Comparison of ENCODE assay signal across 10 mouse cellular contexts in genomic region chr7:24359269-24359668, GRCm38 (mm10). TPM values are rescaled to one million over a fixed set of nuclear protein-coding genes. Genes with fewer than 3 reads are reported as not detected.
A peak's percentile ranks its signal among the peaks of the same experiment; 100 is the strongest.
DNase-seq lines count a peak whose midpoint lies in the region; ATAC-seq lines count a peak whose summit lies in the region.
"Had no signal": no experiment of that assay in that cellular context is flagged by ENCODE, and none has a peak within 500 bp of the region (broad histone marks: within the 10 kb centered on the region; RNA-seq: fewer than 3 reads in every experiment).

No protein-coding gene starts in this region.

- intact Hi-C loops in heart, postnatal 25 days (cut with DNase I), result no loop called here

- no peak overlapping the region for H3K9ac ChIP-seq in hindbrain, embryonic 11.5 days (ENCODE audit: low read depth, low read length)
- H3K9ac ChIP-seq in hindbrain, embryonic 13.5 days, result no peak overlapping the region
- H3K9ac ChIP-seq: hindbrain, embryonic 15.5 days; limb, embryonic 12.5 days had no signal

- no peak overlapping the region for H3K4me2 ChIP-seq in hindbrain, embryonic 11.5 days (replicated peaks; ENCODE audit: low read depth, low read length)
- H3K4me2 ChIP-seq in hindbrain, embryonic 13.5 days, result no peak overlapping the region
- H3K4me2 ChIP-seq: hindbrain, embryonic 15.5 days; limb, embryonic 12.5 days had no signal

- 29% methylated on average over 9 of the region's 9 CpGs for WGBS in hindbrain, embryonic 11.5 days
- 26% methylated on average over 9 of the region's 9 CpGs for WGBS in hindbrain, embryonic 13.5 days

- no peaks in the 10 kb centered on the region for H3K27me3 ChIP-seq in hindbrain, embryonic 11.5 days (ENCODE audit: control insufficient read depth, insufficient read depth, low read length)
- peaks cover 9% of the 10 kb centered on the region; the same call in 1 of the 2 replicates for H3K27me3 ChIP-seq in hindbrain, embryonic 13.5 days
- H3K27me3 ChIP-seq: hindbrain, embryonic 15.5 days had no signal

- no peak overlapping the region for H3K4me3 ChIP-seq in hindbrain, embryonic 11.5 days (ENCODE audit: low read depth, low read length)
- no peak overlapping the region for H3K4me3 ChIP-seq in hindbrain, embryonic 13.5 days
- H3K4me3 ChIP-seq: hindbrain, embryonic 15.5 days; limb, embryonic 12.5 days had no signal

- peak; percentile 68 for DNase-seq in hindbrain, embryonic 11.5 days (ENCODE audit: low spot score)
- DNase-seq in thymus, postnatal 0 days (ENCODE audit: low spot score), result peak; percentile 38
- no peak for DNase-seq in thymus, postnatal 25 days
- DNase-seq in hindlimb bud, embryonic 11.5 days (ENCODE audit: extremely low spot score, low read depth, low spot score), result peak; percentile 47
- DNase-seq in spleen, postnatal 36 days (ENCODE audit: low spot score in 2 of 2), result no peak
- no peak for DNase-seq in heart, postnatal 25 days (ENCODE audit: low spot score)
- no peak for DNase-seq in layer of hippocampus, postnatal 36 days

- no peaks in the 10 kb centered on the region for H3K4me1 ChIP-seq in hindbrain, embryonic 11.5 days (replicated peaks; ENCODE audit: control insufficient read depth, insufficient read depth, low read length)
- no peaks in the 10 kb centered on the region for H3K4me1 ChIP-seq in hindbrain, embryonic 13.5 days (replicated peaks)
- H3K4me1 ChIP-seq: hindbrain, embryonic 15.5 days; limb, embryonic 12.5 days had no signal

- no peak for ATAC-seq in hindbrain, embryonic 11.5 days (ENCODE audit: low FRiP score)
- no peak for ATAC-seq in hindbrain, embryonic 13.5 days (ENCODE audit: low FRiP score)

- 0 out of 2 replicates have a peak, but pooled peaks cover 3% of the 10 kb centered on the region for H3K9me3 ChIP-seq in hindbrain, embryonic 11.5 days (ENCODE audit: control insufficient read depth, low read length)
- H3K9me3 ChIP-seq in hindbrain, embryonic 13.5 days, result 0 out of 2 replicates have a peak, but pooled peaks cover 4% of the 10 kb centered on the region
- H3K9me3 ChIP-seq: hindbrain, embryonic 15.5 days had no signal

- no peaks in the 10 kb centered on the region for H3K36me3 ChIP-seq in hindbrain, embryonic 11.5 days (ENCODE audit: control insufficient read depth, insufficient read depth, low read length)
- no peaks in the 10 kb centered on the region for H3K36me3 ChIP-seq in hindbrain, embryonic 13.5 days
- H3K36me3 ChIP-seq: hindbrain, embryonic 15.5 days; limb, embryonic 12.5 days had no signal

- H3K27ac ChIP-seq in hindbrain, embryonic 11.5 days (ENCODE audit: low read depth, low read length), result no peak overlapping the region
- H3K27ac ChIP-seq in hindbrain, embryonic 13.5 days, result no peak overlapping the region
- H3K27ac ChIP-seq: hindbrain, embryonic 15.5 days; limb, embryonic 12.5 days had no signal

RNA-seq across cellular contexts. Expression of gene Lypd5, which starts 10.3 kb away (rescaled TPM):
- polyA plus RNA-seq in hindbrain, embryonic 11.5 days (2014; fragmentation: Nextera tagmentation; extraction: Ambion mirVana), result not detected in 2 replicates
- polyA plus RNA-seq in hindbrain, embryonic 13.5 days (2015; fragmentation: Nextera tagmentation; extraction: Ambion mirVana), result not detected in 2 replicates
- 0.05 TPM in 1 of 2 replicates, not detected in the other for polyA plus RNA-seq in thymus, postnatal 0 days (2015; fragmentation: Nextera tagmentation; extraction: Ambion mirVana)
- not detected for total RNA-seq in heart, postnatal 25 days (2021)
- total RNA-seq in layer of hippocampus, postnatal 36 days (2021), result not detected
- polyA plus RNA-seq: hindbrain, embryonic 15.5 days; limb, embryonic 12.5 days had no signal

RNA-seq across cellular contexts. Expression of gene Kcnn4, which starts 10.8 kb away (rescaled TPM):
- polyA plus RNA-seq in hindbrain, embryonic 11.5 days (2014; fragmentation: Nextera tagmentation; extraction: Ambion mirVana), result 2.4 and 3.5 TPM in 2 replicates
- 1.2 and 1.5 TPM in 2 replicates for polyA plus RNA-seq in hindbrain, embryonic 13.5 days (2015; fragmentation: Nextera tagmentation; extraction: Ambion mirVana)
- 105 and 120 TPM in 2 replicates for polyA plus RNA-seq in thymus, postnatal 0 days (2015; fragmentation: Nextera tagmentation; extraction: Ambion mirVana)
- under 1 TPM; 0.70 to 0.81 TPM for total RNA-seq in heart, postnatal 25 days (2021)
- under 1 TPM; 0.17 to 0.48 TPM for total RNA-seq in layer of hippocampus, postnatal 36 days (2021)

RNA-seq across cellular contexts. Expression of gene Tescl, which starts 25.5 kb away (rescaled TPM):
- not detected in 2 replicates for polyA plus RNA-seq in hindbrain, embryonic 11.5 days (2014; fragmentation: Nextera tagmentation; extraction: Ambion mirVana)
- polyA plus RNA-seq in hindbrain, embryonic 13.5 days (2015; fragmentation: Nextera tagmentation; extraction: Ambion mirVana), result 0.19 TPM in 1 of 2 replicates, not detected in the other
- not detected in 2 replicates for polyA plus RNA-seq in thymus, postnatal 0 days (2015; fragmentation: Nextera tagmentation; extraction: Ambion mirVana)
- not detected for total RNA-seq in heart, postnatal 25 days (2021)
- not detected for total RNA-seq in layer of hippocampus, postnatal 36 days (2021)

RNA-seq across cellular contexts. Expression of gene Smg9, which starts 40.1 kb away (rescaled TPM):
- polyA plus RNA-seq in hindbrain, embryonic 11.5 days (2014; fragmentation: Nextera tagmentation; extraction: Ambion mirVana), result 18.4 and 21.3 TPM in 2 replicates
- polyA plus RNA-seq in hindbrain, embryonic 13.5 days (2015; fragmentation: Nextera tagmentation; extraction: Ambion mirVana), result 31.3 and 35.9 TPM in 2 replicates
- 30.2 and 33.3 TPM in 2 replicates for polyA plus RNA-seq in thymus, postnatal 0 days (2015; fragmentation: Nextera tagmentation; extraction: Ambion mirVana)
- 1 to 10 TPM; 7.6 TPM for total RNA-seq in heart, postnatal 25 days (2021)
- total RNA-seq in layer of hippocampus, postnatal 36 days (2021), result 10 to 100 TPM; 33.8 to 39.0 TPM

RNA-seq across cellular contexts. Expression of gene Zfp94, which starts 42.8 kb away (rescaled TPM):
- 12.8 and 15.4 TPM in 2 replicates for polyA plus RNA-seq in hindbrain, embryonic 11.5 days (2014; fragmentation: Nextera tagmentation; extraction: Ambion mirVana)
- polyA plus RNA-seq in hindbrain, embryonic 13.5 days (2015; fragmentation: Nextera tagmentation; extraction: Ambion mirVana), result 18.5 and 20.7 TPM in 2 replicates
- 4.6 and 5.5 TPM in 2 replicates for polyA plus RNA-seq in thymus, postnatal 0 days (2015; fragmentation: Nextera tagmentation; extraction: Ambion mirVana)
- 1 to 10 TPM; 1.8 to 2.5 TPM for total RNA-seq in heart, postnatal 25 days (2021)
- total RNA-seq in layer of hippocampus, postnatal 36 days (2021), result 10 to 100 TPM; 12.2 to 14.8 TPM

Comparison
In these comparisons a context has a peak if more than half of its experiments do, and no peak if none do; other contexts are left out.
1. DNase-seq: peak in hindbrain, embryonic 11.5 days (single experiment), thymus, postnatal 0 days (single experiment) and hindlimb bud, embryonic 11.5 days (single experiment); none in thymus, postnatal 25 days (single experiment), spleen, postnatal 36 days (0 of 2), heart, postnatal 25 days (single experiment) and layer of hippocampus, postnatal 36 days (0 of 2).
2. RNA of gene Kcnn4, which starts 10.8 kb away (polyA plus RNA-seq): 105 to 120 TPM in thymus, postnatal 0 days; 2.4 to 3.5 TPM in hindbrain, embryonic 11.5 days and 1.2 to 1.5 TPM in hindbrain, embryonic 13.5 days; every median in the first group is over 10 times any median in the second.